Mouse (Mus musculus): ENCODE results near the gene Ntng2.

Gene Ntng2

DNA sequence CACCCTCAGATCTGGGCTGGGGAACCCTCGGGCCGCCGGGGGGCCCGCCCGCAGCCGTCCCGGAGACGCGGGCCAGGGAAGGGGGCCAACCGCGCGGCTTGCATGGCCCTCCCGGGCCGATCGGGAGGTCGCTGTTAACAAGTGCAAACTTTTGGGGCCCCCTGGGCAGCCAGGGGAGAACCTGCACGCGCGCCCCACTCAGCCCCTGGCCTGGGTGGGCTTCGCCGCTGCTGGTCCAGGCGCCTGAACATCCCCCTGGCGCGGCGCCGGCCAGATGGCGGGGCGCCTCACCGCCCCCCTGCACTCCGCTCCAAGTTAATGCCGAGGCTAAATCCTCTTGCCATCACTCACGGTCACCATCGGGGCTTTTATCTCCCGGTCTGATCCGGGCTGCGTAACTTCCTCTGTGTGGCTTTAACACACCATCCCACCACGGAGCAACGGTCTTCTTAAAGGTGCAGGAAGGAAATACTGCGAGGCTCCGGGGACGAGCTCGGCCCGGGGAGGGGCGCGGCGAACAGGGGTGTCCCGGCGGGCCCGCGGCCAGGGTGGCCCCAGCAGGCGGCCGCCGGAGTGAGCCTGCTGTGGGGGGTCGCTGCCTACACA, at the start of gene Ntng2:
TSS of gene Ntng2 (minus strand) at position 407 of the 606 bp plus-strand sequence.
- no peak for DNase-seq (ENCODE audit: low spot score)

DNA sequence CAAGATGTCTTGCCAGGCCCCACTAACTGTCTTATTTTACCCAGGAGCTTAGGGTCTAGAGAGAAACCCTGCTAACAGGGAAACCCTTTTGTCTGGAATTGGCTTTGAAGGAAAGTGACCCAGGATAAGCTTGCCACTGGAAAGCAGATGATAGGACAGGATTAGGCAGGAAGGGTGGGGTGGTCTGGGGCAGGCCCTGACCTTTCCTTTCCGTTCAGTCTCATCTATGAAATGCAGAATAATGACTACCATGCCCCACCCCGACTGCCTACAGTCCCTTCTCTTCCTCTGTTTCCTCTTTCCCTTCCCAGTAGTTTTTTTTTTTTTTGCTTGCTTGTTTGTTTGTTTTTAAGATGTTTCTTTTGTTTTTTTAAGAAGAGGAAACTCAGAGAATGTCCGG, 42.8 kb upstream of the Ntng2 start:
- DNase-seq (ENCODE audit: low spot score), result no peak

DNA sequence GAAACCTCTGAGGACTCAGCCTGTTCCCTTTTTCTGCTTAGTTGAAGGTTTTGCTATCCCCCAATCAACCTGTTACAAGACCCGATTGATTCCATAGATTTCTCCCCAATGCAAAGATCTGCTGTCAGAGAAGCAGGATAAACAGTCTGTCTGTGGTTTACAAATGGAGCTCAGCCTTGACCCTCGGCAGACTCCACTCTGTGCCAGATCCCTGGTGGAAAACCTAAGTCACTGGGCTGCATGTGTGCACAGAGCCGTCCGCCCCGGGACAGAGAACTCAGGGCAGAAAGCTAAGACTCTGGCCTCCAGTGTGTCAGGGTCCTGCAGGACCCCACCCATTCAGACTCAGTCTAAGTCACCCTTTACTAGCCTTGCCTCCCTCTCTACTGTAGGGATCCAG, 34.8 kb upstream of the Ntng2 start:
- DNase-seq (ENCODE audit: low spot score), result no peak

DNA sequence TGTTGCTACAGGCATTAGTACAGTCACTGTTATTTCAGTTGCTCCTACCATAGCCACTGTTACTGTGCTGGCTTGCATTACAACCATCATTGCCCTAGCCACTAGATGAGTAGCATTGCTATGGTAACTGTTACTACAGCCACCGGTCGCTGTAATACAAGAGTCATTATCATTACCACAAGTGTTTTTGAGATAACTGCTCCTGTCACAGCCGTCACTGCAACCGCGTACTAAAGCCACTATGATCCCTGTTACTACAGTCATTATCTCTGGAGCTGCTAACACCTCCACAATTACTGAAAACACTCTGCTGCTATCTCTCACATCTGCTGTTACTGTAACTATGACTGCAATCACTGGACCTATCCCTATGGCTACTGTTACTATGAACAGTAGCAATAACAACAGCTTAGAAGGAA, 24.9 kb upstream of the Ntng2 start:
- DNase-seq (ENCODE audit: low spot score), result no peak

DNA sequence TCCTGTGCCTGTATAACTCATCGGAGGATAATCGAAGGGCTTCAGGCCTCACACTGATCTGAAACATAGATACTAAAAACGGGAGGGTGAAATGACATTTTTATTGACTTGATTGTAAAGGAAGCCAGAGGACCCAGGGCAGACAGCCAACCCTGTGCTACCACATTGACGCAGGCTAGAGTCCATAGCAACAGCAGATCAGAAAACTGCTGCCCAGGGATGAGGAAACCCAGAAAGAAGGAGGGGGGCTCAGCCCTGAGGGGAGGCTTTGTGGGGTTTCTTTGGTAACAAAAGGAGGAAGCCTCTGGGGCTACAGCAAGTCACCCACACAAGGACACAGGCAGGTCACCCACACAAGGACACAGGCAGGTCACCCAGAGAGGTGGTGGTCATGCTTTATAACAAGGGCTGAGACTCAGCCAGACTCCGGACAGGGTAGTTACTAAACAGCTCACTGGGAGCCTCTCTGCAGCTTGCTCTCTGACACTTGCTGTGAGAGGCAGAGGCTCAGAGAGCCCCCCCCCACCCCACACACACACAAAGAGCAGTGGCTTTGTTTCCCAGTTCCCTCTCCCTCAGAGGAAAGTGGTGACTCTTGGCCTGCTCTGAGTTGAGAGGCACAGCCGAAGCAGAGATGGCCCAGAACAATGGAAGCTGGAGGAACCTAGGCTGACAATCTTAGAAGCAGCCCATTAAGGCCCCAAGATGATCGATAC, 19.2 kb upstream of the Ntng2 start:
- DNase-seq (ENCODE audit: low spot score), result no peak

DNA sequence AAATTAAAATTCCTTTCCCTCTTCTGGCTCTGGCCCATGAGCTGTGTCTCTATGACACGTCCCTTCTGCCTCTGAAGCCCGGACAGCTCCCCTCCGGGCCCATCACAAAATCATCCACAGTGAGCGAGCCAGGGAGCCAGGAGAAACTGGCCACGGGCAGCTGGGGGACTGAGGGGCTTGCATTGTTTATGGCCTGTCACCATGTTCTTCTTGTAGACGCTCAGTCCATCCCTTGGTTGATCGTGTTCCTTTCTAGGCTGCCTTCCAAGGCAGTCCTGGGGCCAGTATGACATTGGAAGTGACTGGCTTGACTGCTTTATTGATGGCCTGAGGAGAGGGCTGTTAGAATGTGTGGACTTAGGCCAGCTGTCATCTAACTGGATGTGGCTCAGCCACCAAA, 18.3 kb upstream of the Ntng2 start:
- DNase-seq (ENCODE audit: low spot score), result no peak

DNA sequence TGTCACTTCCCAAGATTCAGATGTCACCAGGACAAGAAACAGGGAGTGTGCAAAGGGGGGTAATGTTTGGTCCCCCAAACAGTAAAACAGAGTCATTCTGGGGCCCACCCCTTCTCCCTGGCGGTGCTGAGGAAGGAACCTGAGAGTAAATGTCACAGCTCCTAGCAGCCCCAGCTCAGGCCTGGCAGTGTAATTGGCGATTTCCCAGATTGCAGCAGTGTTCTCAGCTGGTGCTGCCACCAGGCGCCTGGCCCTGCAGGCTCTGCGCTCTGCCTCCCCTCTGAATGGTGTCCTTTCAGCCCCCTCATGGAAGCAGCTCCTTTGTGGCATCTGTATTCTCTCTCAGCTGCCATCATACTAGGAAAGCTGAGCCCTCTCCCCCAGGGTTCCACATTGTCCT, 14.0 kb upstream of the Ntng2 start:
- no peak for DNase-seq (ENCODE audit: low spot score)

DNA sequence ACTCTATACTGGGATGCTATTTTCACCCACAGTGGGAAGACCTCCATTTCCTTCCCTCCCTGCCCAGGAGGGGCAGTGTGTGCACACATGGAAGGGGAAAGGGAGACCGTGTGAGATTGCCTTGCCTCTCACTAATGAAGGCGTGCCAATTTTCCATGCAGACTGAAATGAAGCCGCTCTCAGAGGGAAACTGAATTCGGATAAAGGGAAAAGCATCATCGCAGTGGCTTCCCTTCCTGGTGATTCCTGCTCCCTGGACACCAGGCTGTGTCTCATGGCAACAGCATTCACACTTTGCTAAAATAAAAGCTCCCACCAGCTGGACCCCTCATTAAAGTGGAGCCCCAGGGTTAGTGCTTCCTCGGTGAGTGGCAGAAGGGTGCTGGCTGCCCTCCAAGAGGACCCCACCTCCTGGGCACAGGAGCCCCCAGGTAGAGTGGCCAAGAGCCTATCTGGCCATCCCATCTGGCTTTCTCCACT, 9.7 kb upstream of the Ntng2 start:
- DNase-seq (ENCODE audit: low spot score), result no peak

DNA sequence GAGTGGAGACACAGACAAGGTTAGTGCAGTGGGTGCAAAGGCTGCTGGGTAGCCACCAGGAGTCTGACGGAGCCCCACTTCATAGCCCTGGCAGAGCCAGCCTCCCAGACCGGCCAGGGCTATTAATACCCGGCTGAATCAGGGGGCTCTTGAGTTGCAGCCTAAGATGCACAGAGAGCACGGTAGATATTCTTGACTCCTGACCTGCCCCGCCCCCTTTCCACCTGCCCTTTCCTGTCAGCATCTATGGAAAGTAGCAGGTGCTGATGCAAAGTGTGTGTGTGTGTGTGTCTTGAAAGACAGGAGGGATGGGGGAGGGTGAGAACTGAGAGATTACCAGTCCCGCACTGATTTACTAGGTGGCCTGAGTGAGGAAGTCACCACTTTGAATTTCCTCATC, 8.3 kb upstream of the Ntng2 start:
- no peak for DNase-seq (ENCODE audit: low spot score)

DNA sequence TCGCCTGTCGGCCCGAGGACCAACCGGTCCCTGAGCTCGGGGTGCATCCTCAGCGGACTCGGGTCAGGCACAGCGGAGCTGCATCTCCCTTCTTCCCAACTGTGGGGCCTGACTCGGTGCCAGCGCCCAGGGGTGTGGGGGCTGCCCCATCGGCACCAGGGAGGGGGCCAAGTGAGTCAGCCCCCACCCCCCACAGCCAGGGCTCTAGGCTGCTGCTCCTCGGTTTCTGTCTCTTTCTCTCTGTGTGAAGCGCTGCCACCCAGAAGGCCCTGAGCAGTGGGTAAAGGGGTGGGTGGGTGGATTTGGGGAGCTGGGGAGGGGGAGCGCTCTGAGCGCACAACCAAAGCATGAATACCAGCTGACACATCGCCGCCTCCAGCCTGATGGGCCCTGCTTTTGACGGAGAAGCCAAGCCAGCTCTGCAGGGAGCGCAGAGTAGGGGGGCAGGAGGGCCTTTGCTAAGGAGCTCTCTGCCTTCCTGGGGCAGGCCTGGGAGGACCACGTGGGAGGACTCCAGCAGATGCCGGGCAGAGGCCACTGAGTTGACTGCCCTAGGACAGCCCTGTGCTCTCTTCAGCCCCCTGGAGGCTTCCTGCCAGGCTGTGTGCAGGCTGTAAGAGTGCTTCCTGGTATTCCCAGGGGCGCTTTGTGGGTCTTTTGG, 530 bp upstream of the Ntng2 start:
- no peak for DNase-seq (ENCODE audit: low spot score)

DNA sequence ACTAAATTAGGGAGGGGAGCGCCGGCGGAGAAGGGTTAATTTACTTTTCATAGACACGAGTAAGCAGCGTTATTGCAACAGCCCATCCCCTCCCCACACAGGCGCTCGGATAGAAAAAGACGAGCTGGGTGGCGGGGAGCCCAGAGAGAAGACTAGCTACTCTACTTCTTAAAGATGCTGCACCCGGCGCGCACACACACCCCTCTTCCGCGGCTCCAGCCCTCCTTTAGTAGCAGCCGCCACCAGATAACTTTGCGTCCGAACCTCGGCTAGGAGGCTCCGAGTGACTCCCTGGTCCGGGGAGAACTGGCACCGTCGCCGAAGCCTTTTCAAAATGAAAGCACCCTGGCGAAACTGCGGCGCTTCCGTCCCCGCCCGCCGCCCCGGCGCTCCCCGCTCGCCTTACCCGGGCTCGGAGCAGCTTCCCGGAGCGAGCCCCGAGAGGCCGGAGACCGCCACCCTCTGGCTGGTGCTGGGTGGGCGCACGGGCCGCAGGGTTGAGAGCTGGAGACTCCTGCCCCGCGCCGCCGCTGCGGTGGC, 676 bp downstream of the Ntng2 start:
- DNase-seq (ENCODE audit: low spot score), result no peak

DNA sequence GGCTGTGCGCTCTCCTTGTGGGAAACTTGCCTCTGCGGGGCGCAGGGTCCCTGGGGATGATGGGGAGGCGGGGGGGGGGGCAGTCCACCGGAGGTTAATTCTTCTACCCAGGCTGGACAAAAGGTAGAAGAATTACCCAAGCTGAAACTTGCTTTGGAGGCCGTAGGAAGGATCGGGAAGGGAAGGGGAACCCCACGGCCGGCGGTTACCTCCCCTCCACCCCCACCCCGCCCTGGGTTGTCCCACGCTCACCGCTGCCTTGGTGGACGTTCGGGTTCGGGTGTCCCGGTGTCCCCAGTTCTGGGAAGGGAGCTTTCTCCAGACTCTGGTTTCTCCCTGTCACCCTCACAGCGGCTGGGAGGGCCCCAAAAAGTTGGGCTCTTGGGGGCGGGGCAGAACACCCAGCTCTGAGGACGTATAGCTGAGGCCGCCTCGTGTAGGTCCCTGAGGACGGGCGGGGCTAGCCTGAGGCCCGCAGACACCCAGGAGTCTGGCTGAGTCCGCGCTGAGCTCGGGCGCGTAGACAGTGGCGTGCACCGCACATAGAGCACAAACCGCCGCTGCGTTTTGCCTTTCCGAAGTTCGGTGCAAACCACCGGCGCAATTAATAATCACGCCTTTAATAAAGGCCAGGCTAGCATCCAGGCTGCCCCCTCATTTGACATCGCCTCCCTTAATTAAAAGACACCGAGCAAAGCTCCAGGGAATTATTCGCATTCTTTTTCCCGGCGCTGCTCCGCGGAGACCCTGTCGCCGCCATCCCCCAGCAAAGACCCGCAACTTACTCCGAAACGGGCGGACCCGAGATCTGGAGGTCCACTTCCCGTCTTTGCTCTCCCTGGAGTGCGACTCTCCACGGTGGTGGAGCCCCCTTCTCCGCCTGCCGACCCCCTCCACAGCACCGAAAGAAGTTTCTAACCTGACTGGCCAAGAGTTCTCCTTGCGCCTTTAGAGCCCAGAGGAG, 1.4 kb downstream of the Ntng2 start:
- no peak for DNase-seq (ENCODE audit: low spot score)

DNA sequence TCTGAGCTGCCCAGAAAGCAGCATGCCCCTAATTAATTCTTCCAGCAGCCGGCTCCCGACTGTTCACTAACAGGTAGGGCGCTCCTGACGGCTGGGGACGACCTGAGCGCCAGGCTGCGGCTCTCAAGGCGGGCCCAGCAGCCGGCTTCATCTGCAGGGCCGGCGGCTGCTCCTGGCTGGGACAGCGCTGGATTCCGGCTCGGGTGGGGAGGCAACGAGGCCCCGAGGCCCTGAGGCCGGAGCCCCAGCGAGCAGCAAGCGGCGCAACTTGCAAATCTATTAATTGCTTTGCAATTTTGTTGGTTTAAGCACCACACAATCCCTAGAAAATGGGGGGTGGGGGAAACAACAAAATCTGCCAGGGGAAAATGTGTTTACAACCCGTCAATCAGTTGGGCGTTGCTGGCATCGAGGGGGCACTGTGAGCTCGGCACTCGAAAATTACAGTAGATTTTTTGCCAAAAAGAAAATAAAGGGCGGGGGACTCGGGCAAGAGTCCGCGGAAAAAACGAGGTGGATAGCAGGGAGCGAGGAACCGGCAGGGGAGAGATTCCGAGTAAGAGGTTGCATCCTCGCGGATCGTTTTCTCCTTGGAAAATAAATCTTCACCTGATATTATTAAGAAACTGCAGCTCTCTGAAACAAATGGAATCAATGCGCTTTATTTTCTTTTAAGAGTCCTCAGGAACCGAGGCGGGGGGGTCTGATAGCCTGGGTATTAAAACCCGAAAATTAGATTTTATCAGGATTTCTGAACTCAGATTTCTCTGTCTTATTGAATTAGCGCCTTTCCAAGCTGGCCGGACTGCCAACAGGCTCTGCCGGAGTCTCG, 2.3 kb downstream of the Ntng2 start:
- no peak for DNase-seq (ENCODE audit: low spot score)

DNA sequence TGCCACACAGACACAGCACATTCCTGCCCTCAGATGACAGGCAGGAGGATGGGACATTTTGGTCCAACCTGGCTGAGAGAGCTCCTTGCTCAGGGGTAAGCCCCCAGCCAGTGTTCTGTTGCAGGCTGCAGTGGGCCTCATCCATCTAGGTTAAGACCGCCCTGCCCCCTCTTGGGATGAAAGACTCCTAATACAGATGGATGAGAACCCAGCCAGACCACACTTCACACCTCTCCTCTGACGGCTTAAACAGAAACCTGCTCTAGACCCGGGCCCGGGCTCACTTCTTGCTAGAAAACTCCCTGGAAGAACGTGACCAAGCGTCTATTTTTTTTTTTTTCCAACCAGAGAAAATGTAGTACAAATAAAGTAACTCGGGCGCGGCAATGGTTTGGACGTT, 3.0 kb downstream of the Ntng2 start:
- DNase-seq (ENCODE audit: low spot score), result no peak

DNA sequence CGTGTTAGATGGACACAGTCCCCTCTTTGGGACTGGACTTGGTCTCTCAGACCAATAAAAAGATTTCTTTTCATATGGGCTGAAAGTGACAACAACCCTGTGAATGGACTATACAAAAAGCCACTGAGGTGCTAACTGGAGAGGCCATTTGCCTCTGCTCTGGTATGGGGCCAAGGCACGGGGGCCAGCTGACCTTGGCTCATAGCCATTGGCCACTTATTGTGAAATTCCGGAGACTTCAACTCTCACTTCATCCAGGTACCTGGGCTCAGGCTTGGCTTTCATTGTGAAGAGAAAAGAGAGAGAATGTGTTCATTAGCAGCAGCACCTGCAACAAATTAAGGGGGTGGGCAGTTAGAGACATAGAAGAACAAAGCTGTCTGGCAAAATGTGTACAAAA, 4.3 kb downstream of the Ntng2 start:
- no peak for DNase-seq (ENCODE audit: low spot score)

DNA sequence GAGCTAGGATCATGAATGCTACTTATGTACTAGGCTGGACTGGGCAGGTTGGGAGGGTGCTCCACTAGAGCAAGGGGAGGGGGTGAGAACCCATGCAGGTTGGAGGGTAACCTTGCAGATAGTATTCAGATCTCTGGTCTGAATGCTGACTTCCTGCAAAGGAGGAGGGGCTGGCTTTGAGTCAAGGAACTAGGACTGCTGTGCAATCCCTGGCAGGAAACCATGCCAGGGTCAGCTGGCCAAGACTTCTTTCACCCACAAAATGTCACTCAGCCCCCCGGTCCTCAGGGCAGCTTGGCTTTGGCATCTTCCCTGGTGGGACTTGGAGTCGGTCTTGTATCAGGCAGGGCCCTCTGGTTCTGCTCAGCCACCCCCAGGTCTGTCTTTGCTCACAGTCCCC, 5.4 kb downstream of the Ntng2 start:
- no peak for DNase-seq (ENCODE audit: low spot score)

DNA sequence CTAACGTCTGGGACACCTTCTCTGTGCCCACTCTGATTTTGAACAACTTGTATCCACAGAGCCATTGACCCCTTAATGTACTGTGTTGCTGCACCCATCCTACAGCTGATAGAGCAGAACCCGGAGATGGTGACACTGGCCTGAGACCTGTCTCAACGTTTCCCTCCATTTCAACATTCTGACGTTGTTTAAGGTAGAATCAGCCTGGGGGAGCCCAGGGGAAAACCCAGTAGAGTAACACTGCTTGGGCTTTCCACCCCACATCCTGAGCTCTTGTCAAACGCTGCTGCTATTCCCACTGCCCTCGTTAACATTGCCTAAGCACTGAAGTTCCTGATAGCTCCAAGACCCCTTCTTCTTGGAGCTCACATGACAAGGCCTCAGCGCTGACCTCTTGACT, 5.9 kb downstream of the Ntng2 start:
- DNase-seq (ENCODE audit: low spot score), result no peak

DNA sequence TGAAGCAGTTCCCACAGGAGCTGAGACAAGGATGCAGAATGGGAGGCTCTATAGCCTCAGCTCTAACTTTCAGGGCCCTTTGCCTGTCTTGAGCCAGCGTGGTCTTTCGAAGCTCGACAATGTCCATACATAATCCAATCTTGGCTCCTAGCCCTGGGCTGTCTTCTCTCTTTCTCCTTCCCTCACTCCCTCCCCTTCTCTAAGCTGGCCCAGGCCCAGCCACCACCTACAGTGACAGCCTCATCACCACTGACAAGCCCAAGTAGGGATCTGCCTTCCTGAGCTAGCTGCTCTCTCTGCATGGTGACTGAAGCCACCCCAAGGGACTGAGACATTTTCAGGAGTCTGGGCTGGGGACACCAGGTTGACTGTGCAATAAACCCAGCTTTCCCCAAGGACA, 6.5 kb downstream of the Ntng2 start:
- DNase-seq (ENCODE audit: low spot score), result no peak

DNA sequence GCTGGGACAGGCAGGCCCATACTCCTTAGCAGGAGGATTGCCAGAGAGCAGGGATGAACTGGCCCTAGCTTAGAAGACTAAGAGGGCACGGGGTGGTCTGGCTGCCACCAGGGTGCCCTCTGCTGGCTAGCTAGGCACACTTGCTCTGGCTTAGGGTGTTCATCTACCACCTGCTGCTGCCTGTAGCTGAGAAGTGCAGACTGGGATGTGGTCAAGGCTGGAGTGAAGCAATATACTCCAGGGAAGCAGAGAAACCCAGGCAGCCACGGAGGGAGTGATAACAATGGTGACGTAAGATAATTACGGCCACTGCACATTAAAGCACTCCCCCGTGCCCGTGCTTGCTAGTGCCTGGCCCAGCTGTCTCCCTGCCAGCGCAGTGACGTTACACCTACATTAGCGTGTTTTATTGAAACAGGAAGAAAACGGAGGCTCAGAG, 7.4 kb downstream of the Ntng2 start:
- DNase-seq (ENCODE audit: low spot score), result no peak

DNA sequence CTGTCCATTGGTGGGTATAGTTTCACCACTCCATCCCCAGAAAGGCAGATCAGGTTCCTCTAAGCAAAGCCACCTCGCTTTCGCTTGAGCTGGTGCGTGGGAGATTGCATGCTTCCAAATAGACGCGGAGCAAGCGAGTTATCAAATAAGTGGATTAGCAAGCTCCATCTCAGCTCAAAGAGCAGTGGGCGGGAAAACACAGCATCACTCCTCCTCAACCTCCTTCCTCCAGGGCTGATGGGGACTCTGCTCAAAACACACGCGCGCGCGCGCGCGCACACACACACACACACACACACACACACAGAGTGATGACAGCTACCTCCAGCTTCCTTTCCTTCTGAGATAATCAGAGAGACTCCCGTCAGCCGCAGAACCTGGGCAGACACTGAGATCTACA, 13.5 kb downstream of the Ntng2 start:
- no peak for DNase-seq (ENCODE audit: low spot score)

DNA sequence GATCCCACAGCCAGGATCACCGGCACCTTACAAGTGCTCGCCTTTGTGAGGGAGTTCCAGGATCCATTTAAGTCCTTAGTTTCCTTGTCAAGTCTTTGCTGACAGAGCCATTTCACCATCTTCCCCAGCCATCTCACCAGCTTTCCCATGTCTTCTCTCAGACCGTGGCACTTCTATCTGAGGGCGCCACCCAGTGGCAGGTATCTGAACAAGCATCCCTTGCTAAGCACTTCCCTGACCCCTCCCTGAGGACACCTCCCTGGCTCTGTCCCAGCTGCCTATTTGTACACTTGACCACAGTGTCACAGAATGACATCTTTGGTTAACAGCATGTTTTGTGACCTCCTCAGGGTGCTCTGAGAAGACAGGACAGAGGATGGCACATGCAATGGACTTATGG, 15.2 kb downstream of the Ntng2 start:
- DNase-seq (ENCODE audit: low spot score), result peak; percentile 37

All from c-Kit-positive CD71-positive TER-119-positive erythroid progenitor cells, embryonic 14.5 days (primary cell).